Mouse (Mus musculus): ENCODE results near the gene Gstm3.

- TF ChIP-seq POLR2A (IDR thresholded peaks at IDR 0.05; ENCODE audit: extremely low read depth, insufficient read depth, low read length) (no peak), CTCF (IDR thresholded peaks at IDR 0.05; ENCODE audit: extremely low read depth, insufficient read depth, low read length) (peak; percentile 27; the same call in 1 of the 2 replicates)
Measured at GRCm38 (mm10) chr3:107931670-107932069, 37.4 kb downstream of the Gstm3 start, which contains the start of gene Gstm7.

All from cortical plate, adult 2 months (tissue).